ENCODE assay signal across 27 mouse cellular contexts in genomic region chr1:80856981-80857380, GRCm38 (mm10).
"Had no signal": no experiment of that assay in that cellular context is flagged by ENCODE, and none has a peak within 500 bp of the region (broad histone marks: within the 10 kb centered on the region; RNA-seq: fewer than 3 reads in every experiment).

No protein-coding gene starts in this region.

- H3K4me2 ChIP-seq: heart, embryonic 12.5 days; hindbrain, embryonic 12.5 days; hindbrain, embryonic 14.5 days; intestine, embryonic 15.5 days; limb, embryonic 12.5 days; liver, embryonic 11.5 days; liver, embryonic 13.5 days; liver, embryonic 15.5 days had no signal

- H3K4me3 ChIP-seq: gastrocnemius, adult 2 months; heart, embryonic 10.5 days; heart, embryonic 12.5 days; hindbrain, embryonic 10.5 days; hindbrain, embryonic 12.5 days; intestine, embryonic 15.5 days; layer of hippocampus, adult 2 months; limb, embryonic 10.5 days; limb, embryonic 12.5 days; liver, embryonic 13.5 days; liver, embryonic 15.5 days had no signal

- H3K27me3 ChIP-seq: heart, embryonic 12.5 days; hindbrain, embryonic 12.5 days; intestine, embryonic 15.5 days; limb, embryonic 12.5 days; liver, embryonic 13.5 days; liver, embryonic 15.5 days had no signal

- ATAC-seq: hindbrain, embryonic 16.5 days; inflammation-experienced regulatory T-cells, adult 6 months; intestine, embryonic 15.5 days; intestine, postnatal 0 days had no signal

- DNase-seq: gastrocnemius, adult 2 months; gastrocnemius, postnatal 10 days; gastrocnemius, postnatal 25 days; heart, adult 18-20 months; heart, postnatal 10 days; heart, postnatal 4 days; kidney, adult 18-20 months; kidney, adult 8-10 months; kidney, postnatal 10 days; kidney, postnatal 25 days; kidney, postnatal 4 days; liver; liver, embryonic 13.5 days had no signal

- H3K9ac ChIP-seq: heart, embryonic 12.5 days; hindbrain, embryonic 12.5 days; hindbrain, embryonic 14.5 days; intestine, embryonic 15.5 days; limb, embryonic 12.5 days; liver, embryonic 13.5 days; liver, embryonic 15.5 days had no signal

- H3K4me1 ChIP-seq: heart, embryonic 10.5 days; hindbrain, embryonic 12.5 days; intestine, embryonic 15.5 days; liver, embryonic 13.5 days; liver, embryonic 15.5 days had no signal

- H3K27ac ChIP-seq: gastrocnemius, adult 2 months; heart, embryonic 10.5 days; hindbrain, embryonic 10.5 days; hindbrain, embryonic 12.5 days; hindbrain, embryonic 14.5 days; intestine, embryonic 15.5 days; layer of hippocampus, adult 2 months; limb, embryonic 10.5 days; limb, embryonic 12.5 days; liver, embryonic 13.5 days; liver, embryonic 15.5 days had no signal

- H3K36me3 ChIP-seq: heart, embryonic 10.5 days; heart, embryonic 12.5 days; hindbrain, embryonic 10.5 days; hindbrain, embryonic 12.5 days; intestine, embryonic 15.5 days; limb, embryonic 10.5 days; limb, embryonic 12.5 days; liver, embryonic 13.5 days; liver, embryonic 15.5 days had no signal

- H3K9me3 ChIP-seq: heart, embryonic 10.5 days; heart, embryonic 12.5 days; hindbrain, embryonic 10.5 days; hindbrain, embryonic 12.5 days; intestine, embryonic 15.5 days; limb, embryonic 10.5 days; limb, embryonic 12.5 days; liver, embryonic 13.5 days; liver, embryonic 15.5 days had no signal
